Mouse (Mus musculus): ENCODE results near the gene Kif21a. TPM values are rescaled to one million over a fixed set of nuclear protein-coding genes. Genes with fewer than 3 reads are reported as not detected.

The Kif21a gene
- 8.6 and 13.7 TPM in 2 replicates for polyA plus RNA-seq (2012; rRNA removed)
- 8.5 and 10.0 TPM in 2 replicates for polyA plus RNA-seq (2014; fragmentation: Nextera tagmentation; extraction: Ambion mirVana)

- no peaks in the 10 kb centered on the region for H3K36me3 ChIP-seq (ENCODE audit: control insufficient read depth, insufficient read depth, low read length)
- H3K4me1 ChIP-seq (ENCODE audit: control insufficient read depth, insufficient read depth, low read length): no peaks in the 10 kb centered on the region
- peak within 1 kb of the TSS; percentile 87 for H3K4me3 ChIP-seq (replicated peaks; ENCODE audit: low read length)
- H3K9me3 ChIP-seq (ENCODE audit: control insufficient read depth, low read length): no peaks in the 10 kb centered on the region
- 2% methylated on average over 23 of the region's 89 CpGs for WGBS
- H3K9ac ChIP-seq (ENCODE audit: low read depth, low read length, severe bottlenecking): peak within 1 kb of the TSS; percentile 74
- no peak for TF ChIP-seq POLR2A (IDR thresholded peaks at IDR 0.05; ENCODE audit: borderline replicate concordance, extremely low read depth, insufficient read depth, insufficient read length)
- peak; percentile 90 for ATAC-seq (ENCODE audit: low FRiP score, low read depth)
- no peak within 1 kb of the TSS for H3K27ac ChIP-seq (replicated peaks; ENCODE audit: low read depth, low read length)
- no peaks in the 10 kb centered on the region for H3K27me3 ChIP-seq (ENCODE audit: control insufficient read depth, insufficient read depth, low read length)
- H3K4me2 ChIP-seq (replicated peaks; ENCODE audit: low read depth, low read length, severe bottlenecking): peak within 1 kb of the TSS; percentile 93
- DNase-seq (ENCODE audit: low spot score): peak; percentile 41
These were observed at the start of gene Kif21a for GRCm38 (mm10) chr15:91049496-91050441. Kif21a (minus strand) TSS chr15:91049948.

DNA sequence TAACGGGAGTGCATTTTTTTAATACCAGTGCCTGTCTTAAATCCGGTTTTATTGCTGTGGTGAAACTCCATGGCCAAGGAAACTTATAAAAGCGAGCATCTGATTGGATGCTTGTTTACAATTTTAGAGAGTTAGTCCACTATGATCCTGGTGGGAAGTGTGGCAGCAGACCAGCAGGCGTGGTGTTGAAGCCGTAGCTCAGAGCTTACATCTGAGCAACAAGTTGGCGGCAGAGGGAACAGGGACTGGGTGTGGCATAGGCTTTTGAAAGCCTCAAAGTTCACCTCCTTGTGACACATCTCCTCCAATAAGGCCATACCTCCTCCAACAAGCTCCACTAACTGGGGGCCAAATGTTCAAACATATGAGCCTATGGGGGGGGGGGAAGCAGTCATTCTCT is 46.9 kb upstream of the Kif21a start:
- Histone ChIP-seq H3K9me3 (ENCODE audit: control insufficient read depth, low read length) (no peaks in the 10 kb centered on the region), H3K9ac (ENCODE audit: low read depth, low read length, severe bottlenecking) (no peak overlapping the region), H3K27ac (replicated peaks; ENCODE audit: low read depth, low read length) (no peak overlapping the region), H3K4me3 (replicated peaks; ENCODE audit: low read length) (no peak overlapping the region), H3K27me3 (ENCODE audit: control insufficient read depth, insufficient read depth, low read length) (no peaks in the 10 kb centered on the region), H3K36me3 (ENCODE audit: control insufficient read depth, insufficient read depth, low read length) (no peaks in the 10 kb centered on the region), H3K4me2 (replicated peaks; ENCODE audit: low read depth, low read length, severe bottlenecking) (peak overlapping the region; percentile 19; the same call in 1 of the 2 replicates), H3K4me1 (ENCODE audit: control insufficient read depth, insufficient read depth, low read length) (0 out of 2 replicates have a peak, but pooled peaks cover 2% of the 10 kb centered on the region)
- DNase-seq (ENCODE audit: low spot score) (peak; percentile 24), ATAC-seq (ENCODE audit: low FRiP score, low read depth) (peak; percentile 47)
- TF ChIP-seq POLR2A (IDR thresholded peaks at IDR 0.05; ENCODE audit: borderline replicate concordance, extremely low read depth, insufficient read depth, insufficient read length): no peak
- 27% methylated on average over 6 of the region's 6 CpGs for WGBS

GRCm38 (mm10) chr15:91089427-91089826 is 39.7 kb upstream of the Kif21a start:
- H3K27me3 ChIP-seq (ENCODE audit: control insufficient read depth, insufficient read depth, low read length): no peaks in the 10 kb centered on the region
- H3K9me3 ChIP-seq (ENCODE audit: control insufficient read depth, low read length): no peaks in the 10 kb centered on the region
- 84% methylated on average over 7 of the region's 7 CpGs for WGBS
- ATAC-seq (ENCODE audit: low FRiP score, low read depth) (no peak), DNase-seq (ENCODE audit: low spot score) (no peak)
- H3K4me1 ChIP-seq (ENCODE audit: control insufficient read depth, insufficient read depth, low read length): no peaks in the 10 kb centered on the region
- no peak overlapping the region for H3K4me3 ChIP-seq (replicated peaks; ENCODE audit: low read length)
- H3K27ac ChIP-seq (replicated peaks; ENCODE audit: low read depth, low read length): no peak overlapping the region
- H3K36me3 ChIP-seq (ENCODE audit: control insufficient read depth, insufficient read depth, low read length): no peaks in the 10 kb centered on the region
- no peak overlapping the region for H3K9ac ChIP-seq (ENCODE audit: low read depth, low read length, severe bottlenecking)
- no peak for TF ChIP-seq POLR2A (IDR thresholded peaks at IDR 0.05; ENCODE audit: borderline replicate concordance, extremely low read depth, insufficient read depth, insufficient read length)
- H3K4me2 ChIP-seq (replicated peaks; ENCODE audit: low read depth, low read length, severe bottlenecking): no peak overlapping the region

- no peak for ATAC-seq (ENCODE audit: low FRiP score, low read depth)
- H3K4me3 ChIP-seq (replicated peaks; ENCODE audit: low read length): no peak overlapping the region
- no peak for DNase-seq (ENCODE audit: low spot score)
These were observed 38.3 kb upstream of the Kif21a start for GRCm38 (mm10) chr15:91088071-91088470.

DNA sequence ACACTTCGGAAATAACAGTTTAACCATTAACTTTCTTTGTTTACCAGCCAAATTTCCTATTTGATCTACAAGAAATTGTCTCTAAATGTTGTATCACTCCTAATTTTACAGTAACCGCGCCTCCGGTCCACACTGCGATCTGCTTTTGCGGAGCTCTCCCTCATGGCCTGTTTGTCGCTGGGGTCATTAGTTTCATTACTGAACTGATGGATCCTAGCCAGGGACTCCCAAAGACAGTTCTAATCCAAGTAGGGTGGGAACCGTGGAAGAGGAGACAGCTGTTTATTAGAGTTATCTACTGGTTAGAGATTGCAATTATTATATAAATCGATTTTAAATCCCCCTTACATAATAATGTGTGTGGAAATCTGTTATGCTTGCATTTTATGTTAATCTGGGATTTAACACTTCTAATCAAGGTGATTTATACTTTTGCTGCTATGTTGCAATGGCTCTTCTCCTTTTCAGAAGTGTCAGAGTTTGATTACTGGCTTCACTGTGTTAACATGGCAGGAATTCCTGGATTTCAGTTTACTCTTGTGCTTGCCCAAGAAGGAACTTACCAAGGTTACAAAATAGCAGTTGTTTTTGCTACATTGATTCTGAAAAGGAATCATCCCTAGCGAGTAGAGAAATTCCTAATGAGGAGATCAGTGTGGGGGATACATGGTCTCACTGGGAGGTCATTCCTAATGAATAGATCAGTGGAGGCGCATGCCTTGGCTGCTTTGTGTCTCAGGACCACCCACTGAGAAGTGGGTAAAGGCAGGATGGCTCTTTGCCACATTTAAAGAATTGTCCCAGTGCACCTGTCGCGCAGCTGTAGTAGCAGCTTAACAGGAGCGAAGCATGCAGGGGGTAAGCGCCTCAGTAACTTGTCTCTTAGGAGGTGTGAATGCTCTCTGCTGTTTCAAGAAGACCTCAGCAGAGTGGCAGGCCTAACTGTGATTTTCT is 28.0 kb upstream of the Kif21a start:
- DNase-seq (ENCODE audit: low spot score) (peak; percentile 50), ATAC-seq (ENCODE audit: low FRiP score, low read depth) (peak; percentile 26; the same call in 1 of the 2 replicates)
- no peak for TF ChIP-seq POLR2A (IDR thresholded peaks at IDR 0.05; ENCODE audit: borderline replicate concordance, extremely low read depth, insufficient read depth, insufficient read length)
- Histone ChIP-seq H3K4me2 (replicated peaks; ENCODE audit: low read depth, low read length, severe bottlenecking) (no peak overlapping the region), H3K36me3 (ENCODE audit: control insufficient read depth, insufficient read depth, low read length) (no peaks in the 10 kb centered on the region), H3K4me1 (ENCODE audit: control insufficient read depth, insufficient read depth, low read length) (no peaks in the 10 kb centered on the region), H3K9me3 (ENCODE audit: control insufficient read depth, low read length) (no peaks in the 10 kb centered on the region), H3K27ac (replicated peaks; ENCODE audit: low read depth, low read length) (no peak overlapping the region), H3K9ac (ENCODE audit: low read depth, low read length, severe bottlenecking) (no peak overlapping the region), H3K27me3 (ENCODE audit: control insufficient read depth, insufficient read depth, low read length) (no peaks in the 10 kb centered on the region), H3K4me3 (replicated peaks; ENCODE audit: low read length) (no peak overlapping the region)
- WGBS: 37% methylated on average over 15 of the region's 15 CpGs

More at GRCm38 (mm10) chr15:91088071-91088470, 38.3 kb upstream of the Kif21a start:
- 79% methylated on average over 12 of the region's 12 CpGs for WGBS
- Histone ChIP-seq H3K9ac (ENCODE audit: low read depth, low read length, severe bottlenecking) (no peak overlapping the region), H3K27ac (replicated peaks; ENCODE audit: low read depth, low read length) (no peak overlapping the region), H3K36me3 (ENCODE audit: control insufficient read depth, insufficient read depth, low read length) (no peaks in the 10 kb centered on the region), H3K27me3 (ENCODE audit: control insufficient read depth, insufficient read depth, low read length) (no peaks in the 10 kb centered on the region), H3K4me1 (ENCODE audit: control insufficient read depth, insufficient read depth, low read length) (no peaks in the 10 kb centered on the region), H3K9me3 (ENCODE audit: control insufficient read depth, low read length) (no peaks in the 10 kb centered on the region), H3K4me2 (replicated peaks; ENCODE audit: low read depth, low read length, severe bottlenecking) (no peak overlapping the region)
- TF ChIP-seq POLR2A (IDR thresholded peaks at IDR 0.05; ENCODE audit: borderline replicate concordance, extremely low read depth, insufficient read depth, insufficient read length): no peak

Data from limb, embryonic 14.5 days (tissue).